Mouse (Mus musculus) olfactory bulb, adult 2 months (tissue): ENCODE measurements around the gene BC029722. TPM values are rescaled to one million over a fixed set of nuclear protein-coding genes. Genes with fewer than 3 reads are reported as not detected.

Source experiments
- H3K27ac ChIP-seq: fragments of 200-500 bp; 2 replicates; pipeline ENCODE4 v1.5.1; 2012; ENCODE audit warnings: low read depth, low read length; ENCODE audit not compliant: insufficient read depth
- H3K4me1 ChIP-seq: fragments of 200-500 bp; 2 replicates; pipeline ENCODE4 v1.6.1; 2012; ENCODE audit warnings: low read length; ENCODE audit not compliant: control insufficient read depth, insufficient read depth
- H3K4me3 ChIP-seq: fragments of 200-500 bp; 2 replicates; pipeline ENCODE4 v1.5.1; 2012; ENCODE audit warnings: mild to moderate bottlenecking, low read depth, low read length, moderate library complexity; ENCODE audit not compliant: insufficient read depth
- CTCF ChIP-seq: fragments of 200-500 bp; IDR thresholded peaks from 2 replicates; pipeline ENCODE4 v1.5.1; 2012; ENCODE audit warnings: low read depth, mild to moderate bottlenecking, low read length, moderate library complexity; ENCODE audit not compliant: insufficient read depth
- POLR2A ChIP-seq: fragments of 200-500 bp; IDR thresholded peaks from 2 replicates; pipeline ENCODE4 v1.6.1; 2012; ENCODE audit warnings: mild to moderate bottlenecking, low read depth, low read length, moderate library complexity; ENCODE audit not compliant: insufficient read depth
- WGBS: fragments of 180-500 bp; shearing (Covaris S2); methylation state at CpG from one replicate; pipeline ENCODE4 v1.1.7; 2018; 5-methylcytosine and 5-hydroxymethylcytosine counted together
- polyA plus RNA-seq: library from polyadenylated mRNA; stranded (reverse); fragments of >200 nt; gene quantifications from 2 replicates; pipeline ENCODE4 v1.2.4, GENCODE M21; 2012; ENCODE audit warnings: low replicate concordance; ENCODE audit not compliant: missing spikeins, insufficient read depth, insufficient read length

Gene BC029722
- polyA plus RNA-seq, 1 experiment = not detected

DNA sequence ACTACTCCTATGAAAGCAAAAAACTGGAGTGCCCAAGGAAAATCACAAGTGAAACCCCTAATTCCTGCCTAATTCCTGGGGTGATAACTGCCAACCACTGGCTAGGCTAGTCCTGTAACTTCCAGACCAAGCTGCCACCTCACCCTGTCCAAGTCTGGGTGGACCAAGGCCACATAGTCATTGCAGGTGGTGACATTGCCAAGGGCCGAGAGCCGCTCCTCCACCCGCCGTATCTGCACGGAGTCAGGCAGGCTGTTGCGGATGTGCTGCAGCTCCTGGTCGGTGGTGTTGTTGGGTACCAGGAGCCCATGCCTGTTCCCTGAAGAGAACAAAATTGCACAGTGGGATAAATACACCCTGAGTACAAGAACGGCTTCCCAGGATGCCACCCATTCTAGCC is 4.5 kb upstream of the BC029722 start:
- 95% methylated on average over 8 of the region's 8 CpGs for WGBS
- no peak overlapping the region for H3K27ac ChIP-seq

DNA sequence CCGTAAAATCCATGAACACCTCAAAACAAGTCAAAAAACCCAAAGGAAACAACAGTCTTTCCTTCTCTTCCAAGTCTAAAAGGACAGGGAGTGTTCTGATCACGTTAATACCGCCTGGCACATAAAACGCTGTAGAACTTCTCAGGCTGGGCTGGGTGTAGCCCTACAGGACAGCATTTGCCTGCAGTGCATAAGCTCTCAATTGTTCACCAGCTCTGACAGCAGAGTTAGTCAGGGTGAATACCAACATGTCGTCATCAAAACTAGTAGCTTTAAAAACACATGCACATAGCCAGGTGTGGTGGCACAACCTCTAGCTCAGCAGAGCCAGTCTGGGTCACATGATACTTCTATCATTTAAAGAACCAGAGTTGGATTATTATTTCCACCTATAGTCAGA is 1.6 kb upstream of the BC029722 start:
- no peak overlapping the region for H3K4me3 ChIP-seq
- 86% methylated on average over 5 of the region's 5 CpGs for WGBS
- peaks cover 27% of the 10 kb centered on the region for H3K4me1 ChIP-seq
- no peak overlapping the region for H3K27ac ChIP-seq
- TF ChIP-seq CTCF (no peak), POLR2A (no peak)

More for the DNA sequence above, 4.5 kb upstream of the BC029722 start:
- Histone ChIP-seq H3K4me3 (no peak overlapping the region), H3K4me1 (peaks cover 13% of the 10 kb centered on the region)
- TF ChIP-seq CTCF (no peak), POLR2A (no peak)

DNA sequence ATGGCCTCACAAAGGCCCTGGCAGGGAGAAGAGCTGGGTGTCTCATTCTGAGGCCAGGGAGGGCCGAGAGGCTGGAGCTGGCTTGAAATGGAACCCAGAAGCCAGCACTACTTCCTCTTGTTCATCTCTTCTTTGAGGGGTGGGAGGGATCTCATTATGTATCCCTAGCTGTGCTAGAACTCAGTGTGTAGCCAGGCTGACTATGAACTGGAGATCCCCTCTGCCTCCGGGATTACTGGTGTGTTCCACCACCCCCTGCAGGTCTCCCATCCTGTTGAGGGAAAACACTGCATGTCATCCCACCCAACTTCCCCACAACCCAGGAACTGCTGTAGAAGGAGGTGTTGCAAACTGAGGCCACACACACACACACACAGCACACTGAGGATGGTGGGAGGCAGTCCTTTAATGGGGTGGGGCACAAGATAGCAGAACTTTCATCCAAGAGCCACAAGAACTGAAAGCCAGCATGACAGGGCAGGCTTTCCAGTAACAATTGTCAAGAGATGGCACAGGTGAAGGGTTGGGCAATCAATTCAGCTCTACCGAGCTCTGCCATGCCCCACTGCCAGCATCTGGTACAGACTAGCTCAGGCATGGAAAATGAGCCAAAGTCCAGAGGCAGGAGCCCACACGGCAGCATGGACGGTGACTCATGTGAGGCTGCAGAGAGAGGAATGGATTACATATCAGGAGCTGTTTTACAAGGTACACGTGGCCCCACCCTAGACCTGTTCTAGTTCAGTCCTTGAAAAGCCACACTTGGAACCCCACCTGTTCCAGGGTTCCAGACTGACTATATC is 424 bp upstream of the BC029722 start:
- peaks cover 27% of the 10 kb centered on the region for H3K4me1 ChIP-seq
- 41% methylated on average over 6 of the region's 6 CpGs for WGBS
- TF ChIP-seq CTCF (no peak), POLR2A (no peak)
- peak overlapping the region; percentile 84 for H3K4me3 ChIP-seq
- H3K27ac ChIP-seq = peak overlapping the region; percentile 80

DNA sequence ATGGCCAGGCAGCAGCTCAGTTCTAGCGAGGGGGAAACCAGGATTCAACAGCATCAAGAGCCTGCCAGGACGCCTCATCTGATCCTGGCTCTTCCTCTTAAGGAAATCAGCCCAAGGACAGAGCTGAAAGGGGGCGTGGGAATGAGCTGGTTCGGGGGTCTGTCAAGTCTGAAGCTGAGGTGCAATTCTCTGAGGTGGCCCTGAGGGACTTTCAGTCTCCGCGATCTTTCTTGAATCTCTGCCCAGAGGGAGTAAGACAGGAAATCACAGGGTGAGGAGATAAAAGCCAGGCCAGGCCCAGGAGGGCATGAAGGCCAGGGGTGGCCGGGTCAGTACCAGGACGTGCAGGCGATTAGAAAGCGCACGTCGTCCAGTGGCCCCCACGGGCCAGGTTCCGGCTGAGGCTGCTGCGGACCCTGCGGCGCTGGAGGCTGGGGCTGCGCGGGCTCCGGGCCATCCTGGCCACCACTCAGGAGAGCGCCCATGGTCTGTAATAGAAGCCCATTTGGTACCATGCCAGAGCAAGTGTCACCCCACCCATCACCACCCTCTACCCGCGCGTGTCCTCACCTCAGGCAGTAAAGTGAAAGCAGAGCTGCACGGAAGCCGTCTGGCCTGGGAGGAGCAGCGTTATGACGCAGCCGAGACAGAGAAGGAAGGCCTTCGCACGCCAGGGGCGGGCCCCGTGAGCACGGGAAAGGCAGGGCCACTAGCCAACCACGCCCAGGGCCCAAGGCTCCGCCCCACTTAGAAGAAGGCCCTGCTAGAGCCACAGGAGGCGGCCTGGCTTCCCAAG is 432 bp downstream of the BC029722 start:
- TF ChIP-seq POLR2A (peak; percentile 86), CTCF (no peak; the same call in 1 of the 2 replicates)
- H3K4me3 ChIP-seq = peak overlapping the region; percentile 84
- WGBS = under 1% methylated on average over 37 of the region's 37 CpGs
- H3K4me1 ChIP-seq = peaks cover 27% of the 10 kb centered on the region
- peak overlapping the region; percentile 80 for H3K27ac ChIP-seq

DNA sequence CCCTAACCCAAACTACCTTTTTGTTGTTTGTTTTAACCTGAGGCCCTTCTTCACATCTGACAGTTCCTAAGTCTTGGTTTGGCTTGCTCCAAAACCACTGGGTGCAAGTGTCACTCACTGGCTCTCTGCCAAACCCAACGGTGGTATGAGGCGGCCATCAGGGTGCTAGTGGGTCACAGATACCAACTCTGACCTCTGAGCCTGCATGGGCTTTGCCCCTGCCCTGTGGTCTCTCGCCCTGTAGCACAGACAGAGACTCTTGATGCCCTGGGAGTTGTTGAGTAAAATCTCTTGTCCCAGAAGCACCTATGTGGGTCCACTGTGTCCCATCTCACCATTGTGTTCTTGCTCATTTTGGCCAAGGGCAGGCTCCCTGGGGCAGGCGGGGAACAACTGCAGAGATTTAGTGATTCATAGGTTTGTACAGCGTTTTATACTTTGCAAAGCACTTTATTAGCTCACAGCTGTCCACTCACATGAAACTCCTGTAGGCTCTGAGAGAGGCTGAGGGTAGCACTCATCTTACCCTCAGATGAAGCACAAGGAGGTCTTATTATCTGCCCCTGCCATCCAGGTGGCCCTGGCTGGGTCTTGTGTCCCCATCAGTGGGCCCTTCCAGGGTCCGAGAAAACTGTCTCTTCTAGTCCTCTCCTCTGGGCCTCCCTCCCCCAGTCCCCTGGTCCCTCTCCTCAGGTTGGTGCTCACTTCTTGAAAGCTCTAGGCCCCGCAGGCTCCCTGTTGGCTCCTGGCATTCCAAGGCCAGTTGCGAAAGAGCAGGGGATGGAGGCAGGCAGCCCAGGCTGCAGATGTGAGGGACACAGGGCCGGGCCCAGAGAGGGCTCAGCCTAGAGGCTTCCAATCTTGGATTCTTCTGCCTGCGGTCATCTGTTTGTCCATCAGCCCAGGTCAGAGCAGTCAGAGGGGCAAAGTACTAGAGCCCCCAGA is 1.7 kb downstream of the BC029722 start:
- Histone ChIP-seq H3K27ac (0 out of 2 replicates have a peak overlapping the region, but pooled peaks have one; percentile 5), H3K4me1 (peaks cover 27% of the 10 kb centered on the region), H3K4me3 (0 out of 2 replicates have a peak overlapping the region, but pooled peaks have one; percentile 2)
- TF ChIP-seq POLR2A = no peak
- no peak for TF ChIP-seq CTCF
- WGBS = 68% methylated on average over 10 of the region's 10 CpGs

DNA sequence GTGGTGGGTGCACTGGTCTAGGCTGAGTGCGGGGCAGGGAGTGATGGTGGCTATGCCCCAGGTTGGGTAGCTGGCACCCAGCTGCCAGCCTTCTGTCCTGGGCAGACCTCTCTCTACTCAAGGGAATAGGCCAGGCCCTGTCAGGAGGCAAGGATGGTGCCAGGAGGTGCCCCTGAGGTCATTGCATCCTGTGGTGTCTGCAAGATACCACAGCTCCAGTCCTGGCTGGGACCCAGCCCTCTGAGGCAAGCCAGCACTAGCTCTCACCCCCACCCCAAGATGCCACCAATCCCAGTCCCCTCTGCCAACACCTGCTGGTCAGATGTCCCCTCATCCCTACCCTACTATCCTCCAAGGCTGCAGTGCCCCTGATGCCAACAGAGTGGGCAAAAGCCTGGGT is 3.0 kb downstream of the BC029722 start:
- TF ChIP-seq CTCF (no peak), POLR2A (no peak)
- Histone ChIP-seq H3K4me1 (peaks cover 27% of the 10 kb centered on the region), H3K27ac (no peak overlapping the region), H3K4me3 (no peak overlapping the region)
- 100% methylated on average over 1 of the region's 1 CpGs for WGBS

DNA sequence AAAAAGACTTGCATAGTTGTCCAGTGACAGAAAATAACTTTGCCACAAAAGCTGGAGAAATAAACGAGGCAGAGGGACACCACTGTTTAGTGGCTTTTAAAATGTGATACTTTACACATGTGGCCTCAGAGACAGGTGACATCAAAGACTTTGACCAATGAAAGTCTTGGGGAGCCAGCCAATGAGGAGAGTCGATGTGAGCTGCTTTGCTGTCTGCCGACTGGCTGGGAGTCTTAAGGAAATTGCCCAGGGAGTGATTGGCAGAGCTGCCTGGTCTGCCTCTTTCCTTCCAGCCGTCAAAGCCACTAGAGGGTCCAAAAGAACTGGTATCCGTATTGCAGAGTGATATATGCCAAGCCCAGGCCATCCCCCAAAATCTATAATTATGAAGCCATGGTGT is 4.4 kb downstream of the BC029722 start:
- no peak overlapping the region for H3K4me3 ChIP-seq
- peaks cover 26% of the 10 kb centered on the region for H3K4me1 ChIP-seq
- no peak overlapping the region for H3K27ac ChIP-seq
- no peak for TF ChIP-seq POLR2A
- 20% methylated on average over 5 of the region's 5 CpGs for WGBS

DNA sequence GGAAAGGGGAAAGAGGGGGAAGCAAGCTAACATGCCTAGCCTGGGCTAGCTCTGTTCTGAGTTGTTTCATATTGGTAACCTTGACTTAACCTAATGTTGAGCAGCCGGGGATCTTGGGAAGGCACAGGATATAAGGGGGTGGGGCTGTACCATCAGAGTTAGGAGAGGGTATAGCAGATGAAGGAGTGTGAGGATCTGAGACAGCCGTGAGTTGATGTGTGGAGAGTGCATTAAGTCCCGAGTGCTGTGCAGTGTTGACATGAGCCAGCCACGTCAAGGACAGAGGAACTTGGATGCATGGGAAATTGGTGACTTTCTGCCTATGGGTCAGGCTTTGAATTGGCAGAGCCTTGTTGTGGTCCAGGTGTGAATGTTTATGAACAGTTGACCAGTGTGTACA is 6.6 kb downstream of the BC029722 start:
- TF ChIP-seq CTCF (no peak), POLR2A (no peak)
- Histone ChIP-seq H3K27ac (no peak overlapping the region), H3K4me1 (peaks cover 9% of the 10 kb centered on the region), H3K4me3 (no peak overlapping the region)
- 84% methylated on average over 4 of the region's 4 CpGs for WGBS
